Mouse (Mus musculus): ENCODE data around the gene Tgoln1.

- no peak for TF ChIP-seq POLR2A (IDR thresholded peaks at IDR 0.05; ENCODE audit: extremely low read depth, insufficient read depth, low read length)
- TF ChIP-seq CTCF (IDR thresholded peaks at IDR 0.05; ENCODE audit: low read depth, low read length) = no peak
Observed at GRCm38 (mm10) chr6:72607676-72608075, 9.1 kb downstream of the Tgoln1 start.
